Mouse (Mus musculus) intestine, embryonic 14.5 days (tissue): Measurements from ENCODE around the gene Rasl11a. TPM values are rescaled to one million over a fixed set of nuclear protein-coding genes. Genes with fewer than 3 reads are reported as not detected.

ENCODE experiments used
- ATAC-seq: fragments of 200-750 bp; cut with Nextera tagmentation; replicated peaks from 2 replicates; pipeline ENCODE4 v1.8.0; 2017; ENCODE audit warnings: low read depth, moderate number of reproducible peaks, moderate TSS enrichment, moderate library complexity; ENCODE audit not compliant: low FRiP score, low TSS enrichment
- DNase-seq: peaks from one replicate; pipeline ENCODE4 v3.0.0-alpha.2; 2018; ENCODE audit warnings: low spot score
- H3K27ac ChIP-seq: fragments of 300-500 bp; sonication (generic); 2 replicates; pipeline ENCODE4 v1.5.1; 2014; ENCODE audit warnings: low read depth, mild to moderate bottlenecking, control low read depth
- H3K27me3 ChIP-seq: fragments of 300-500 bp; sonication (generic); replicated peaks from 2 replicates; pipeline ENCODE4 v1.6.1; 2014; ENCODE audit warnings: low read length, control low read depth; ENCODE audit not compliant: control insufficient read depth, insufficient read depth
- H3K36me3 ChIP-seq: fragments of 300-500 bp; sonication (generic); 2 replicates; pipeline ENCODE4 v1.6.1; 2014; ENCODE audit warnings: low read length, control low read depth; ENCODE audit not compliant: control insufficient read depth, insufficient read depth
- H3K4me1 ChIP-seq: fragments of 300-500 bp; sonication (generic); replicated peaks from 2 replicates; pipeline ENCODE4 v1.6.1; 2014; ENCODE audit warnings: low read length, control low read depth, mixed read lengths; ENCODE audit not compliant: control insufficient read depth, insufficient read depth
- H3K4me2 ChIP-seq: fragments of 300-500 bp; sonication (generic); 2 replicates; pipeline ENCODE4 v1.6.1; 2014; ENCODE audit warnings: low read length
- H3K4me3 ChIP-seq: fragments of 300-500 bp; sonication (generic); 2 replicates; pipeline ENCODE4 v1.5.1; 2014; ENCODE audit warnings: low read depth, low read length, control low read depth, mixed read lengths
- H3K9ac ChIP-seq: fragments of 300-500 bp; sonication (generic); 2 replicates; pipeline ENCODE4 v1.6.1; 2014; ENCODE audit warnings: mild to moderate bottlenecking, low read length
- H3K9me3 ChIP-seq: fragments of 300-500 bp; sonication (generic); 2 replicates; pipeline ENCODE4 v1.6.1; 2016; ENCODE audit warnings: low read length, control low read depth; ENCODE audit not compliant: control insufficient read depth
- WGBS: fragments of 180-500 bp; shearing (Covaris S2); extraction: QIAGEN DNeasy Blood & Tissue Kit; methylation state at CpG from one replicate; pipeline ENCODE4 v1.1.7; 2014; 5-methylcytosine and 5-hydroxymethylcytosine counted together
- polyA plus RNA-seq: library from polyadenylated mRNA; unstranded; fragments of >200 nt; fragmentation: Nextera tagmentation; extraction: Ambion mirVana; gene quantifications from 2 replicates; pipeline ENCODE4 v1.2.1, GENCODE M21; 2014

The Rasl11a gene
- polyA plus RNA-seq, 1 experiment from 2014 or later = 28.1 TPM

DNA sequence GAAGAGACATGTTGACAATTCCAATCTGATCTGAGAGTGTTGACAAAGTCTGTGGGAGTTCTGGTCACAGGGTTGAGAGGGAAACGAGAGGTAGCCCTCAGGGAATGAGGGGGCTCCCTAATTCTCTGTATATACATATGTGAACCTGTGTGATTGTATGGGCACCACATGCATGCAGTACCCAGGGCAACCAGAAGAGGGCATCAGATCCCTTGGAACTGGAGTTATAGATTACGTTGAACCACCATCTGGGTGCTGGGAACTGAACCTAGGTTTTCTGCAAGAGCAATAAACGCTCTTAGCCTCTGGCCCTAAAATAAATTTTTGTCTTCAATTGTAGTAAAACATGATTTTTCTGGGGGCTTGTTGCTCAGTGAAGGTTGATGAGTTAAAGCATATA, 11.2 kb downstream of the Rasl11a start:
- H3K27ac ChIP-seq = no peak overlapping the region
- no peak overlapping the region for H3K4me3 ChIP-seq
- WGBS = 83% methylated on average over 3 of the region's 3 CpGs
- H3K36me3 ChIP-seq = no peaks in the 10 kb centered on the region
- H3K4me1 ChIP-seq = no peaks in the 10 kb centered on the region
- DNase-seq (no peak), ATAC-seq (no peak)
- no peak overlapping the region for H3K9ac ChIP-seq
- H3K9me3 ChIP-seq = peaks cover 4% of the 10 kb centered on the region
- no peak overlapping the region for H3K4me2 ChIP-seq
- no peaks in the 10 kb centered on the region for H3K27me3 ChIP-seq

DNA sequence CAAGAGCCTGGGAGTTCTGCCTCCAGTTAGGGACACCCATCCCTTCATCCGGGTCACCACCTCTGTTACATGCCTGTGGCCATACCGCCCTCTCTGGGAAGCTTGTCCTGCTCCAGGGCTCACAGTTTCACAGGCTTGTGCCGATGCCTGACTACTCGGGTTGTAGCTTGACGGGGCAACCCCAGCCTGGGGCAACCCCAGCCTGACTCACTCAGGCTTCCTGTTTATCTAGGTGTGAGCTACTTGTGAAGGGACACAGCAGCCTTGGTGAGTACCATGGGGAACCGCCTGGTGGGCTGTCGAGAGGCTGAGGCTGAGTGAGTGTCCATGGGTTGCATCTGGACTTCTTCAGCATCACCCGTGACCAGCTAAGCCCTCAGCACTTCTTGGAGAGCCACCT, 12.7 kb downstream of the Rasl11a start:
- Histone ChIP-seq H3K4me2 (no peak overlapping the region), H3K27ac (no peak overlapping the region), H3K4me3 (no peak overlapping the region), H3K27me3 (no peaks in the 10 kb centered on the region), H3K36me3 (no peaks in the 10 kb centered on the region), H3K9me3 (peaks cover 4% of the 10 kb centered on the region), H3K4me1 (no peaks in the 10 kb centered on the region), H3K9ac (no peak overlapping the region)
- WGBS = 74% methylated on average over 8 of the region's 8 CpGs
- ATAC-seq (no peak), DNase-seq (no peak)

DNA sequence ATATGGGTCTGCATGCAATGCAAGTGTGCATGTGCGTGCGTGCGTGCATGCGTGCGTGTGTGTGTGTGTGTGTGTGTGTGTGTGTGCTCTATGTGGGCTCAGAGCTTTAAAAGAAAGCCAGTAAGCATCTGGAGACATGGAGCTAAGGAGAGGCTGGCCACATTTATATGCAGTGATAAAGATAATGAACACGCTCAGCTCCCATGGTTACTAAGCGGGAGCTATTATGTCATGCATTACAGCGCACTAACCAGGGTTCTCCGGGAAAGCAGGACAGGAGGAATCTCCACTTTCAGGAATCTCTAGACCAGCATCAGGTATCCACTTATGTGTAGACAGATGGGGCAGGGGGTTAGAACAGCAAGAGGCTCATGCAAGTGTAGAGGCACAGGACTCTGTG, 13.9 kb downstream of the Rasl11a start:
- no peaks in the 10 kb centered on the region for H3K36me3 ChIP-seq
- ATAC-seq = no peak
- H3K27ac ChIP-seq = no peak overlapping the region
- H3K9me3 ChIP-seq = peaks cover 4% of the 10 kb centered on the region
- no peak overlapping the region for H3K9ac ChIP-seq
- no peaks in the 10 kb centered on the region for H3K27me3 ChIP-seq
- no peak overlapping the region for H3K4me3 ChIP-seq
- H3K4me2 ChIP-seq = no peak overlapping the region
- no peak for DNase-seq
- WGBS = 95% methylated on average over 9 of the region's 9 CpGs
- H3K4me1 ChIP-seq = no peaks in the 10 kb centered on the region

DNA sequence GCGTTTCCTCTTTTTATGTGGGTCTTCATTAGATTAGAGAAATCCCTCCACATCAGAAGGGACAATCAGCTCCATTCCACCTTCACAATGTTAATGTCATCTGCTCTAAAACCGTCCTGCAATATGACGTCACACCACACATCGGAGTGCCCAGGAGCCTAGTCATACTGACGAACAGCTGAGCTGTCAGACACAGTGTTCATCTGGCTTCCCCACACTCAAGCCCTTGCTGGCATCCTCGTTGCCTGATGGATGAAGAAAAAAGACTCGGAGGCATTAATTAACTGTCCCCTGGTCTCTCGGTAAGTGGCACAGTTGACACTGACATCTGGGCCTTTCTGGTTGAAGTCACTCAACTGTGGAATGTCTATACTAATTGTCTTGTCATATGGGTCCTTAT, 14.4 kb downstream of the Rasl11a start:
- Histone ChIP-seq H3K27ac (no peak overlapping the region), H3K4me2 (no peak overlapping the region), H3K9me3 (peaks cover 4% of the 10 kb centered on the region), H3K27me3 (no peaks in the 10 kb centered on the region), H3K4me3 (no peak overlapping the region), H3K4me1 (no peaks in the 10 kb centered on the region), H3K9ac (no peak overlapping the region), H3K36me3 (no peaks in the 10 kb centered on the region)
- ATAC-seq (no peak), DNase-seq (no peak)
- WGBS = 85% methylated on average over 8 of the region's 8 CpGs

DNA sequence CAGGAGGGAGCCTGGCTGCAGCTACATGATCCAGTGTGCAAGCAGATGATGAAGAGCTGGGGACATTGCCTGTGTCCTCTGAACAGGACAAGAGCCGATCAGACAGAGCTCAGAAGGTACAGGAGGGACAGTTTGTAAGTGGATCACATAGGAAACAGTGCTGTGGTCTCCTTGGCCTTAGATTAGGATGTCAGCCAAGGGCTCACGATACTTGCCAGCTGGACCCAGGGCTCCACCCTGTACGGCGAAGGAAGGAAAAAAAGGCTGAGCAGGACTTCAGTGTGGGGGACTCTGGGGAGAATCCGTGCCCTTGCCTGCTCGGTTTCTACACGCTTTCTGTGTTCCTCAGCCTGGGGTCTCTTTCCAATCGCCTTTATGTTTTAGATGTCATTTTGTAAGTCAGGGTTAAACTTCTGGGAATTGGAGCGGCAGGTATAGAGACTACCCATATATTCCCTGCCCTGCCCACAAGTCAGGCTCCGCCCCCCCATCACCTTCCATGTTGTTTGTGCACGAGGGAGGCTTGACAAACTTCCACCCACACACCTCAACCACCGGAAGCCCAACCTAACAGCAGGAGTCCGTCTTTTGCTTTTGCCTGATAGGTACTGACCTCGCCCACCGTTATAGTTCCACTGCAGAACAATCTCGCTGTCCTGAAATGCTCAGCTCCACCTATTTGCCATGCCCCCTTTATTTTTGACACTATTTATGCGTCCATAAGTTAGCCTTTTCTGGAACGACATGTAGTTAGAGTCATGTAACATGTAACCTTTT, 15.5 kb downstream of the Rasl11a start:
- WGBS = 72% methylated on average over 18 of the region's 18 CpGs
- Histone ChIP-seq H3K9me3 (peaks cover 4% of the 10 kb centered on the region), H3K4me2 (no peak overlapping the region), H3K27me3 (no peaks in the 10 kb centered on the region), H3K4me1 (no peaks in the 10 kb centered on the region), H3K27ac (no peak overlapping the region), H3K36me3 (no peaks in the 10 kb centered on the region), H3K9ac (no peak overlapping the region), H3K4me3 (no peak overlapping the region)
- no peak for ATAC-seq
- no peak for DNase-seq

DNA sequence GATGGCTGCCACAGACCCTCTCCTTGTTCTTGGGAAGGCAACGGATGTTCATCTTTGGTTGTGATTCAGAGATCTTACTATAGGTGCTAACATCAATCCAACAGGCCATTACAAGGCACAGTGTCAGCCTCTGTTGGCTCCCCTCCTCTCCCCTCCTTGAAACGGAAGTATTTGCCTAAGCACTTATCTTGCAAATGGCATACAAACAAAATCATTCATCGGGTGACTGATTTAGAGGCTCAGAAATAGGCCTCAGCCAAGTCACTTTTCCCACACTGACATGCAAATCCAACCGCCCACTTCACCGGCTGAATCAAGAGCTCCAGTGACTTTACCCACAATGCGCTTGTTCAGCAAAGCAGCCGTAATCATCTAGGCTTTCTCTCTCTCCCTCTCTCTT, 16.7 kb downstream of the Rasl11a start:
- Histone ChIP-seq H3K4me1 (no peaks in the 10 kb centered on the region), H3K4me2 (no peak overlapping the region), H3K36me3 (no peaks in the 10 kb centered on the region), H3K9me3 (no peaks in the 10 kb centered on the region), H3K4me3 (no peak overlapping the region), H3K27ac (no peak overlapping the region), H3K9ac (no peak overlapping the region), H3K27me3 (no peaks in the 10 kb centered on the region)
- no peak for DNase-seq
- 42% methylated on average over 7 of the region's 7 CpGs for WGBS
- ATAC-seq = no peak

DNA sequence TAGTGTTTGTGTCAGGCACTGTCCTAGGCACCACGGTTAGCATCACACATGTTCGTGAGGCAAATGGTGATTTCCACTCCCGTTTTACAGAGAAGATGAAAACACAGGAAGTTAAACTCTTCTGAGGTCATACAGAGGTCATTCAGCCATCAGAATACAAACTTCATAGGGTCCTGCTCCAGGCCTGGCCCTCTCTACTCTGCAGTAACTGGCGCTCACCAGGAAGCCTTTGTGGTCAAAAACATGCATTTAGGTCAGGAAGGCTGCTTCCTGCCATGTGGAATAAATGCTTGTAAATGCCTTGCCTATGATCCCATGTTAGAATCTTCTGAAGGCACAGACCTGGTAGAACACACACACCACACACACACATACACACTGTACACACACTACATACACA, 20.6 kb downstream of the Rasl11a start:
- Histone ChIP-seq H3K4me1 (peaks cover 4% of the 10 kb centered on the region), H3K36me3 (no peaks in the 10 kb centered on the region), H3K4me2 (no peak overlapping the region), H3K9ac (no peak overlapping the region), H3K27ac (no peak overlapping the region), H3K4me3 (no peak overlapping the region), H3K9me3 (no peaks in the 10 kb centered on the region), H3K27me3 (no peaks in the 10 kb centered on the region)
- 35% methylated on average over 4 of the region's 4 CpGs for WGBS
- no peak for ATAC-seq
- no peak for DNase-seq

DNA sequence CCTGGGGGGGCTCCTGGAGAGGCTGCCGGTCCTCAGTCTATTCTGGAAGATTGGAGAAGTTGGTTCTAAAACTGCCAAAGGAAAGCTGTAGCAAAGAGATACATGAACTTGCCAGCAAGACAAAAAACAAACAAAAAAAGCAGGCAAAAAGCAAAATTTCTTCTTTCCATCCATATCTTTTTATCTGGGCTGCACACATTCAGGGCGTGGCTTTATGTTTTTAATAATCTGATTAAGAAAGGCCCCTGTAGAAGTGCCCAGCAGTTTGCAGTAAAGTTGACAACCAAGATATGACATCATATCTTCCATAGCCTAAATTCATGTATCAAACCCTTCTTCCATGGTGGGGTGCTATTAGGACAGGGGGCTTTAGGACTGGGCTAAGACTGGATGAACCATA, 21.4 kb downstream of the Rasl11a start:
- DNase-seq (no peak), ATAC-seq (no peak)
- H3K4me1 ChIP-seq = peaks cover 4% of the 10 kb centered on the region
- H3K27me3 ChIP-seq = no peaks in the 10 kb centered on the region
- H3K4me2 ChIP-seq = no peak overlapping the region
- no peak overlapping the region for H3K27ac ChIP-seq
- H3K9me3 ChIP-seq = no peaks in the 10 kb centered on the region
- H3K36me3 ChIP-seq = no peaks in the 10 kb centered on the region
- no peak overlapping the region for H3K4me3 ChIP-seq
- 93% methylated on average over 2 of the region's 2 CpGs for WGBS
- no peak overlapping the region for H3K9ac ChIP-seq

DNA sequence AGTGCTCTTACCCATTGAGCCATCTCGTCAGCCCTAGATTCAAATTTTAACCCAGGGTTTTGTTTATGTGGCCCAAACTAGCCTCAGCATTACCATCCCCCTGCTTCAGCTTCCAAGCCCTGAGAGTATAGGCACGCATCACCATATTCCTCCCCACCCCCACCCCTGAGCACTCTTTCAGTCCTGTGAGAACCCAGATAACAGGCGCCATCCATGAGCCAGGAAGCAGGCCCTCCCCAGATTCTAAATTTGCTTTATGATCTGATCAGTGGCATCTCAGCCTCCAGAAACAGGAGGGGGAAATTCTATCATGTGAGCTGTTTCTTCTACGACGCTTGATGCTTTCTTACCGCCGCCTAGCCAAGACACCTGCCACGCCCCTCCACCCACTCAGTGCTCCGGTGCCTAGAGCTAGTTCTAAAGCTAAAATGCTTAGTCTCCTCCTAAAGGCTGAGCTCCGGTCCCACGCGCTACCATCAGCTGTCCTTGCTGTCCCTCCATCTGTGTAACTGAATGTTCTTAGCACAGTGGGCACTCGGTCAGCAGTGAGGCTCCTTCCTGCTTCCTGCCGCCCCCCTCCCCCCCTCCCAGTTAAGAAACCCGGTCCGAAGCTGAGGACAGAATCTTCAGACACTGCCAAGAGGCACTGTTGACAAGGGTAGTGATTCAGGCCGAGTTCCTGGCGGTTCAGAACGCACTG, 22.5 kb downstream of the Rasl11a start:
- Histone ChIP-seq H3K27ac (no peak overlapping the region), H3K9me3 (no peaks in the 10 kb centered on the region), H3K4me2 (peak overlapping the region; percentile 34), H3K9ac (no peak overlapping the region), H3K27me3 (no peaks in the 10 kb centered on the region), H3K4me3 (peak overlapping the region; percentile 17; the same call in 1 of the 2 replicates), H3K36me3 (no peaks in the 10 kb centered on the region), H3K4me1 (peaks cover 4% of the 10 kb centered on the region)
- 7% methylated on average over 19 of the region's 19 CpGs for whole genome bisulfite sequencing
- ATAC-seq (0 out of 2 replicates have a peak, but pooled peaks have one; percentile 43), DNase-seq (peak; percentile 56)
